Mouse (Mus musculus) central nervous system, embryonic 11.5 days (tissue): Measurements from ENCODE around the gene Mdh1. TPM values are rescaled to one million over a fixed set of nuclear protein-coding genes. Genes with fewer than 3 reads are reported as not detected.

Experiments used
- polyA plus RNA-seq: library from polyadenylated mRNA; depleted of rRNA; stranded (reverse); fragments of >200 nt; gene quantifications from 2 replicates; pipeline ENCODE4 v1.2.3, GENCODE M21; 2012; rRNA removed

Mdh1 gene
- polyA plus RNA-seq, result 327 and 463 TPM in 2 replicates

GRCm38 (mm10) chr11:21571700-21572381 is at the start of gene Mdh1, which contains the start of gene Wdpcp:
Gene Mdh1, minus strand, starts transcription at chr11:21572367.
Gene Wdpcp, plus strand, starts transcription at chr11:21572235.

Other genes starting within 250 kb of the Mdh1 start
- gene Ugp2, start 201.2 kb downstream of the Mdh1 start, polyA plus RNA-seq, result 19.9 and 36.2 TPM in 2 replicates
- 6.7 and 7.8 TPM in 2 replicates for gene Wdpcp, start 132 bp downstream of the Mdh1 start, polyA plus RNA-seq